In the genomic region with DNA sequence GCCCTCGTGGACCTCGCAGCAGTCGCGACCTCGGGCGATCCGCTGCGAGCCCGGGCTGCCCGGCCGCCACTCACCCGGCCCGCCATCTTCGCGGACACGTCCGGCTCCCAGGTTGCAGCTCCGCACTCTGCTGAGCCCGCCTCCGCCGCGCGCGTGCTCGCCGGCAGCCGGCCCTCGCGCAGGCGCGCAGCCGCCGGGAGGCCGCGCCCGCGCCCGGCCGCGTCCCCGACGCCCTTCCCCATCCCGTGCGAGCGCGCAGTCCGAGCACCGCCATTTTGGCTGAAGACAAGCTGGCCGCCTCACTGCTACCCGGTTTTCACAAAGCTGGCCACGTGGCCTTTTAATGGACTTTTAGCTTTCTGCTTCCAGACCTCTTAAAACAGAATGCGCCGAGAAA, we compare ENCODE assay signal across 8 mouse cellular contexts. TPM values are rescaled to one million over a fixed set of nuclear protein-coding genes. Genes with fewer than 3 reads are reported as not detected.
DNase-seq lines count a peak whose midpoint lies in the region; ATAC-seq lines count a peak whose summit lies in the region.

A gene (minus strand): TSS at position 161 of the 397 bp plus-strand sequence.

- no peaks in the 10 kb centered on the region for H3K9me3 ChIP-seq in forebrain, embryonic 12.5 days
- H3K9me3 ChIP-seq in heart, embryonic 16.5 days (replicated peaks; ENCODE audit: control insufficient read depth, low read length), result no peaks in the 10 kb centered on the region
- H3K9me3 ChIP-seq in liver, embryonic 16.5 days (replicated peaks; ENCODE audit: control insufficient read depth, low read length), result no peaks in the 10 kb centered on the region
- no peaks in the 10 kb centered on the region for H3K9me3 ChIP-seq in neural tube, embryonic 14.5 days (ENCODE audit: control insufficient read depth, low read length)

- peak within 1 kb of the TSS; percentile 81 for H3K4me3 ChIP-seq in forebrain, embryonic 12.5 days (replicated peaks)
- H3K4me3 ChIP-seq in heart, embryonic 16.5 days (ENCODE audit: low read length), result peak within 1 kb of the TSS; percentile 90
- H3K4me3 ChIP-seq in liver, embryonic 16.5 days (ENCODE audit: low read depth, low read length), result peak within 1 kb of the TSS; percentile 90
- H3K4me3 ChIP-seq in neural tube, embryonic 14.5 days (ENCODE audit: low read depth, low read length), result peak within 1 kb of the TSS; percentile 75

- peak; percentile 94 for ATAC-seq in forebrain, embryonic 12.5 days (ENCODE audit: low FRiP score)
- ATAC-seq in heart, embryonic 16.5 days (replicated peaks; ENCODE audit: extremely low read depth, insufficient read depth, low FRiP score), result peak; percentile 95
- peak; percentile 98 for ATAC-seq in liver, embryonic 16.5 days (ENCODE audit: low read depth)
- peak; percentile 91 for ATAC-seq in neural tube, embryonic 14.5 days (ENCODE audit: low read depth)

- peak within 1 kb of the TSS; percentile 74 for H3K4me2 ChIP-seq in forebrain, embryonic 12.5 days
- peak within 1 kb of the TSS; percentile 72 for H3K4me2 ChIP-seq in heart, embryonic 16.5 days (ENCODE audit: low read depth, low read length)
- H3K4me2 ChIP-seq in liver, embryonic 16.5 days (ENCODE audit: low read depth, low read length), result peak within 1 kb of the TSS; percentile 77
- H3K4me2 ChIP-seq in neural tube, embryonic 14.5 days (ENCODE audit: low read depth, low read length), result peak within 1 kb of the TSS; percentile 71

- WGBS in forebrain, embryonic 12.5 days, result under 1% methylated on average over 53 of the region's 53 CpGs
- under 1% methylated on average over 53 of the region's 53 CpGs for WGBS in heart, embryonic 16.5 days
- 0% methylated on average over 40 of the region's 53 CpGs for WGBS in liver, embryonic 16.5 days (ENCODE audit: insufficient replicate concordance)
- WGBS in neural tube, embryonic 14.5 days, result under 1% methylated on average over 50 of the region's 53 CpGs

- H3K27ac ChIP-seq in forebrain, embryonic 12.5 days, result peak within 1 kb of the TSS; percentile 71
- H3K27ac ChIP-seq in heart, embryonic 16.5 days (ENCODE audit: low read length), result peak within 1 kb of the TSS; percentile 61
- peak within 1 kb of the TSS; percentile 58; the same call in 1 of the 2 replicates for H3K27ac ChIP-seq in liver, embryonic 16.5 days (ENCODE audit: low read length)
- peak within 1 kb of the TSS; percentile 84 for H3K27ac ChIP-seq in neural tube, embryonic 14.5 days (ENCODE audit: low read depth, low read length)

- H3K36me3 ChIP-seq in forebrain, embryonic 12.5 days (replicated peaks), result no peaks in the 10 kb centered on the region
- H3K36me3 ChIP-seq in heart, embryonic 16.5 days (ENCODE audit: control insufficient read depth, insufficient read depth), result no peaks in the 10 kb centered on the region
- no peaks in the 10 kb centered on the region for H3K36me3 ChIP-seq in liver, embryonic 16.5 days (ENCODE audit: control insufficient read depth, insufficient read depth)
- no peaks in the 10 kb centered on the region for H3K36me3 ChIP-seq in neural tube, embryonic 14.5 days (ENCODE audit: control insufficient read depth, insufficient read depth, low read length)

- peaks cover 24% of the 10 kb centered on the region for H3K4me1 ChIP-seq in forebrain, embryonic 12.5 days
- H3K4me1 ChIP-seq in heart, embryonic 16.5 days (ENCODE audit: control insufficient read depth, insufficient read depth, low read length), result peaks cover 11% of the 10 kb centered on the region
- H3K4me1 ChIP-seq in liver, embryonic 16.5 days (ENCODE audit: control insufficient read depth, low read depth, low read length), result peaks cover 14% of the 10 kb centered on the region
- peaks cover 13% of the 10 kb centered on the region for H3K4me1 ChIP-seq in neural tube, embryonic 14.5 days (ENCODE audit: control insufficient read depth, insufficient read depth, low read length)

- peak; percentile 75 for DNase-seq in ES-CJ7 (ENCODE audit: low read depth, low spot score)
- peak; percentile 74 for DNase-seq in c-Kit-positive CD71-positive TER-119-positive erythroid progenitor cells, embryonic 14.5 days (ENCODE audit: low spot score)
- peak; percentile 84 to 90 for DNase-seq in kidney, postnatal 36 days
- peak; percentile 84 for DNase-seq in testis, postnatal 10 days (ENCODE audit: low spot score)

- no peaks in the 10 kb centered on the region for H3K27me3 ChIP-seq in forebrain, embryonic 12.5 days
- no peaks in the 10 kb centered on the region for H3K27me3 ChIP-seq in heart, embryonic 16.5 days (ENCODE audit: control insufficient read depth, insufficient read depth, low read length)
- H3K27me3 ChIP-seq in liver, embryonic 16.5 days (ENCODE audit: control insufficient read depth, insufficient read depth, low read depth, low read length), result no peaks in the 10 kb centered on the region
- no peaks in the 10 kb centered on the region for H3K27me3 ChIP-seq in neural tube, embryonic 14.5 days (ENCODE audit: control insufficient read depth, insufficient read depth, low read length)

- peak within 1 kb of the TSS; percentile 89 for H3K9ac ChIP-seq in forebrain, embryonic 12.5 days
- H3K9ac ChIP-seq in heart, embryonic 16.5 days (ENCODE audit: low read length), result peak within 1 kb of the TSS; percentile 96
- peak within 1 kb of the TSS; percentile 95 for H3K9ac ChIP-seq in liver, embryonic 16.5 days (ENCODE audit: low read depth, low read length)
- H3K9ac ChIP-seq in neural tube, embryonic 14.5 days (replicated peaks; ENCODE audit: low read depth, low read length), result peak within 1 kb of the TSS; percentile 90

RNA-seq across cellular contexts. Expression of the gene that starts here (rescaled TPM):
- polyA plus RNA-seq in forebrain, embryonic 12.5 days (2016; fragmentation: Nextera tagmentation; extraction: Ambion mirVana), result 69.1 and 78.0 TPM in 2 replicates
- polyA plus RNA-seq in heart, embryonic 16.5 days (2015; fragmentation: Nextera tagmentation; extraction: Ambion mirVana), result 32.8 and 35.3 TPM in 2 replicates
- 20.2 and 25.8 TPM in 2 replicates for polyA plus RNA-seq in liver, embryonic 16.5 days (2015; fragmentation: Nextera tagmentation; extraction: Ambion mirVana)
- 194 and 217 TPM in 2 replicates for polyA plus RNA-seq in neural tube, embryonic 14.5 days (2014; fragmentation: Nextera tagmentation; extraction: Ambion mirVana)

Comparison
In these comparisons a context has a peak if more than half of its experiments do, and no peak if none do; other contexts are left out.
1. Peak in every context shown above with its lines: DNase-seq, ATAC-seq, H3K4me3 ChIP-seq and H3K27ac ChIP-seq.